Mouse (Mus musculus): ENCODE results near the gene Slc36a1. TPM values are rescaled to one million over a fixed set of nuclear protein-coding genes. Genes with fewer than 3 reads are reported as not detected.

Gene Slc36a1
- polyA plus RNA-seq, 1 experiment from 2014 or later = 1.6 TPM

DNA sequence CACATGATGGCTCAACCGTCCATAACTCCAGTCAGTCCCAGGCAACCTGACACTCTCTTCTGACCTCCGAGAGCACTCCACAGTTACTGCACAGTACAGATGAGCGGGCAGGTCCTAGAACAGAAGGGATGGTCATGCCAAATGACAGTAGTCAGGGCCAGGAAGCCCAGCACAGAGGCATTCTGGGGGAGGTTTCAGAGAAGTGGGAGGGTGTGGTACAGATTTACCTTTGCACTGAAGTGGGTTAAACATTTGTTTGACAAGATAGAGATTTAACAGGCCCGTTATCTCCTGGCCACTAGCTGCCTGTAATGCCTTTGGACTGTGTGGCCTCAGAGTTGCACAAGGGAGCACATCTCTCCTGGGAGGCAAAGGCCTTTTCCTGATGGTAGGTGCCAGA is 13.3 kb downstream of the Slc36a1 start:
- peaks cover 5% of the 10 kb centered on the region; the same call in 1 of the 2 replicates for H3K9me3 ChIP-seq (ENCODE audit: control insufficient read depth, low read length)
- WGBS = 65% methylated on average over 4 of the region's 4 CpGs
- H3K27me3 ChIP-seq (ENCODE audit: control insufficient read depth, insufficient read depth, low read length) = no peaks in the 10 kb centered on the region
- peaks cover 0 to 5% of the 10 kb centered on the region in 2 experiments; a peak in 1 of 4 replicates for H3K4me1 ChIP-seq (ENCODE audit: control insufficient read depth in 2 of 2, insufficient read depth in 2 of 2, low read length in 2 of 2)
- peaks cover 26% of the 10 kb centered on the region for H3K36me3 ChIP-seq (ENCODE audit: control insufficient read depth, insufficient read depth, low read length)
- H3K27ac ChIP-seq (replicated peaks in 1 of 2; ENCODE audit: control insufficient read depth in 1 of 2, insufficient read depth in 1 of 2, low read depth in 2 of 2, low read length in 2 of 2) = no peak overlapping the region
- H3K4me3 ChIP-seq (ENCODE audit: control insufficient read depth in 1 of 2, insufficient read depth in 1 of 2, low read depth in 1 of 2, low read length in 2 of 2) = no peak overlapping the region
- H3K4me2 ChIP-seq (ENCODE audit: low read length) = no peak overlapping the region
- no peak overlapping the region for H3K9ac ChIP-seq (ENCODE audit: low read length)
- ATAC-seq (ENCODE audit: insufficient number of reproducible peaks, insufficient read depth, low FRiP score, low read depth) = no peak

DNA sequence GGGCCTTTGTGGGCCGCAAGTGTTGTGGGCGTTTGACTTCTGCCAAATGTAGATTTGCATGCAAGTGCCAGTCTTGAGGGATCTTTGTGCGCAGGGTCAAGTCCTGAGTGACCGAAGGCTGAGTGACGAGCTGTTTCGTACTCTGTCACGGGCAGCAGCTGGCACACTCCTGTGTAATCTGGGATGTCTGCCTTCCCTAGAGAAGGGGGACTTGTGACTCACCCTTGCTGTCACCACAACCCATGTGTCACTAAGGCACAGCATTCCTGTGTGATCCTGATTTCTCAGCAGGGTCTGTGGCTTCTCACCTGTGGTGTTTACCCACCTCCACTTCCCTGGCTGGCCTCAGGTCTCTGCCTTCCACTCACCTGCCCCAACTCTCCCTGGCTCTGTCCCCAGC is 13.7 kb downstream of the Slc36a1 start:
- H3K9ac ChIP-seq (ENCODE audit: low read length) = no peak overlapping the region
- no peaks in the 10 kb centered on the region for H3K27me3 ChIP-seq (ENCODE audit: control insufficient read depth, insufficient read depth, low read length)
- WGBS = 49% methylated on average over 7 of the region's 7 CpGs
- peaks cover 26% of the 10 kb centered on the region for H3K36me3 ChIP-seq (ENCODE audit: control insufficient read depth, insufficient read depth, low read length)
- H3K4me3 ChIP-seq (ENCODE audit: control insufficient read depth in 1 of 2, insufficient read depth in 1 of 2, low read depth in 1 of 2, low read length in 2 of 2) = no peak overlapping the region
- ATAC-seq (ENCODE audit: insufficient number of reproducible peaks, insufficient read depth, low FRiP score, low read depth) = no peak
- H3K27ac ChIP-seq (replicated peaks in 1 of 2; ENCODE audit: control insufficient read depth in 1 of 2, insufficient read depth in 1 of 2, low read depth in 2 of 2, low read length in 2 of 2) = no peak overlapping the region
- H3K9me3 ChIP-seq (ENCODE audit: control insufficient read depth, low read length) = peaks cover 2% of the 10 kb centered on the region; the same call in 1 of the 2 replicates
- H3K4me2 ChIP-seq (ENCODE audit: low read length) = no peak overlapping the region
- peaks cover 0 to 5% of the 10 kb centered on the region in 2 experiments; a peak in 1 of 4 replicates for H3K4me1 ChIP-seq (ENCODE audit: control insufficient read depth in 2 of 2, insufficient read depth in 2 of 2, low read length in 2 of 2)

DNA sequence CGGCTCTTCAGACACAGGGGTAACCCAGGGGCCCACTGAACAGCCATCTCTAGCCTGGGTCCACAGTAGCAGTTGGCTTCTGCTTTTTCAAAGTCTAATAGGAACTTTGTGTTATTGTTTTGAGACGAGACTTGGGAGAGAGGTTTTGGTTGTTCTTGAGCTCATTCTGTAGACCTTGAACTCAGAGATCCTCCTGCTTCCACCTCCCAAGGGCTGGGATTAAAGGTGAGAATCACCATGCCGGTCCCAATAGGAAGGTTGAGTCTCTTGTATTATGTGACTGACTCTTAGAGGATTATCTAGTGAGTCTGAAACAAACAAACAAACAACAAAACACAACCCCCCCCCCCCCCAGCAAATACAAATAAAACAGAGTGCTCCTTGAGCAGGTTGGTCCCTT is 14.3 kb downstream of the Slc36a1 start:
- 90% methylated on average over 3 of the region's 3 CpGs for WGBS
- ATAC-seq (ENCODE audit: insufficient number of reproducible peaks, insufficient read depth, low FRiP score, low read depth) = no peak
- peaks cover 0 to 5% of the 10 kb centered on the region in 2 experiments; a peak in 1 of 4 replicates for H3K4me1 ChIP-seq (ENCODE audit: control insufficient read depth in 2 of 2, insufficient read depth in 2 of 2, low read length in 2 of 2)
- H3K27ac ChIP-seq (replicated peaks in 1 of 2; ENCODE audit: control insufficient read depth in 1 of 2, insufficient read depth in 1 of 2, low read depth in 2 of 2, low read length in 2 of 2) = no peak overlapping the region
- no peaks in the 10 kb centered on the region for H3K27me3 ChIP-seq (ENCODE audit: control insufficient read depth, insufficient read depth, low read length)
- peaks cover 30% of the 10 kb centered on the region for H3K36me3 ChIP-seq (ENCODE audit: control insufficient read depth, insufficient read depth, low read length)
- no peak overlapping the region for H3K4me3 ChIP-seq (ENCODE audit: control insufficient read depth in 1 of 2, insufficient read depth in 1 of 2, low read depth in 1 of 2, low read length in 2 of 2)
- no peak overlapping the region for H3K9ac ChIP-seq (ENCODE audit: low read length)
- no peaks in the 10 kb centered on the region for H3K9me3 ChIP-seq (ENCODE audit: control insufficient read depth, low read length)
- H3K4me2 ChIP-seq (ENCODE audit: low read length) = no peak overlapping the region

DNA sequence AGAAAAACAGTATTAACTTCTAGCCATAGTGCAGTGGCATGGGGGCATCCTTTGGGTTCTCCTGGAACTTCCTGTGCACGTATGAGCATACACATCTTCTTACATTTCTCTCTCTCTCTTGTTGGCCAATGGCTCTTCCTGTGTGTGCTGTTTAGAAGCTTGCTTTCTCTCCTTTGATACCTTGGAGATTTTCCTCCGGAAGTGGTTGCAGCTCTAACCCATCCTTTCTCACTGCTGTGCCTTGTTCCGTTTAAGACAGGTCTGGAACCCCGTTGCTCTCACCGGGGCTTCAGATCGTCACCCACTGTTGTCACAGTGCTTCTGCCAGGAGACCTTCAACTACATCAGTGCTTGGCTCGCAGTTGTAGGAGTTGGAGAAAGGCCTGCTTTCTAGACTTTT is 17.2 kb downstream of the Slc36a1 start:
- H3K36me3 ChIP-seq (ENCODE audit: control insufficient read depth, insufficient read depth, low read length) = peaks cover 50% of the 10 kb centered on the region
- no peak overlapping the region for H3K4me2 ChIP-seq (ENCODE audit: low read length)
- no peaks in the 10 kb centered on the region for H3K9me3 ChIP-seq (ENCODE audit: control insufficient read depth, low read length)
- H3K4me3 ChIP-seq (ENCODE audit: control insufficient read depth in 1 of 2, insufficient read depth in 1 of 2, low read depth in 1 of 2, low read length in 2 of 2) = no peak overlapping the region
- no peak overlapping the region for H3K27ac ChIP-seq (replicated peaks in 1 of 2; ENCODE audit: control insufficient read depth in 1 of 2, insufficient read depth in 1 of 2, low read depth in 2 of 2, low read length in 2 of 2)
- ATAC-seq (ENCODE audit: insufficient number of reproducible peaks, insufficient read depth, low FRiP score, low read depth) = no peak
- peaks cover 0 to 5% of the 10 kb centered on the region in 2 experiments; a peak in 1 of 4 replicates for H3K4me1 ChIP-seq (ENCODE audit: control insufficient read depth in 2 of 2, insufficient read depth in 2 of 2, low read length in 2 of 2)
- H3K27me3 ChIP-seq (ENCODE audit: control insufficient read depth, insufficient read depth, low read length) = no peaks in the 10 kb centered on the region
- 82% methylated on average over 7 of the region's 7 CpGs for WGBS
- H3K9ac ChIP-seq (ENCODE audit: low read length) = no peak overlapping the region

DNA sequence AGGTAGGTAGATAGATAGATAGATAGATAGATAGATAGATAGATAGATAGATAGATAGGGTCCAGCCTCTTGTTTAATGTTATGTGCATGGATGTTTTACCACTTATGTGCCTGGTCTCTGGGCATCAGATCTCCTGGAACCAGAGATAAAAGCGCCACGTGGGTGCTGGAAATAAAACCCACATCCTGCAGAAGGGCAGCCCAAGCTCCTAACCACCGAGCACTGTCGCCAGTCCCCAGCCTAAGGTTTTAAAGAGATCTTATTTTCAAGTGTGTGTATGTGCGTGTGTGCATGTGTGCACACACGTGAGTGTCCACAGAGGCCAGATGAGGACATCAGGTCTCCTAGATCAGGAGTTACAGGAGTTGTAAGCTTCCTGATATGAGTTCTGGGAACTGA is 26.9 kb downstream of the Slc36a1 start:
- H3K4me3 ChIP-seq (ENCODE audit: control insufficient read depth in 1 of 2, insufficient read depth in 1 of 2, low read depth in 1 of 2, low read length in 2 of 2) = no peak overlapping the region
- peaks cover 48% of the 10 kb centered on the region for H3K36me3 ChIP-seq (ENCODE audit: control insufficient read depth, insufficient read depth, low read length)
- 91% methylated on average over 6 of the region's 6 CpGs for WGBS
- no peak overlapping the region for H3K9ac ChIP-seq (ENCODE audit: low read length)
- no peaks in the 10 kb centered on the region for H3K4me1 ChIP-seq (ENCODE audit: control insufficient read depth in 2 of 2, insufficient read depth in 2 of 2, low read length in 2 of 2)
- ATAC-seq (ENCODE audit: insufficient number of reproducible peaks, insufficient read depth, low FRiP score, low read depth) = no peak
- H3K9me3 ChIP-seq (ENCODE audit: control insufficient read depth, low read length) = no peaks in the 10 kb centered on the region
- H3K27ac ChIP-seq (replicated peaks in 1 of 2; ENCODE audit: control insufficient read depth in 1 of 2, insufficient read depth in 1 of 2, low read depth in 2 of 2, low read length in 2 of 2) = no peak overlapping the region
- no peak overlapping the region for H3K4me2 ChIP-seq (ENCODE audit: low read length)
- H3K27me3 ChIP-seq (ENCODE audit: control insufficient read depth, insufficient read depth, low read length) = no peaks in the 10 kb centered on the region

DNA sequence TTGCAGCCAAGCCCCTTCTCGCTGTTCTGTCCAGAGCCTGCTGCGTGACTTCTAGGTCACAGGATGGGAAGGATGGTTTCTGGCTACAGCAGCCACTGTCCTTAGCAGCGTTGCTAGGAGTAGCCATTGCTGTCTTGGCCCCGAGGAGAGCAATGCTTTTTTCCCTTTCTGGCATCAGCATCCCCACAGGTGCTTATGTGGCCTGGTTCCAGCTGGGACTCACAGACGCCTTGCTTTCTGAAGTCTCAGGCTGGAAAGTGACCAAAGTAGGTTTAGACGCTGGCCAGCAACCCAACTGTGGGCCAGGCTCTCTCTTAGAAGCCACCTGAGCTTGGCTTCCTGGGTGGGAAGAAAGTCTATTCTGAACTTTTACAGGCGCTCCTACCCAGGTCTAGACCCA is 30.1 kb downstream of the Slc36a1 start:
- Histone ChIP-seq H3K4me2 (ENCODE audit: low read length) (no peak overlapping the region), H3K4me3 (ENCODE audit: control insufficient read depth in 1 of 2, insufficient read depth in 1 of 2, low read depth in 1 of 2, low read length in 2 of 2) (no peak overlapping the region), H3K9ac (ENCODE audit: low read length) (no peak overlapping the region), H3K27ac (replicated peaks in 1 of 2; ENCODE audit: control insufficient read depth in 1 of 2, insufficient read depth in 1 of 2, low read depth in 2 of 2, low read length in 2 of 2) (no peak overlapping the region), H3K4me1 (ENCODE audit: control insufficient read depth in 2 of 2, insufficient read depth in 2 of 2, low read length in 2 of 2) (no peaks in the 10 kb centered on the region), H3K27me3 (ENCODE audit: control insufficient read depth, insufficient read depth, low read length) (no peaks in the 10 kb centered on the region), H3K36me3 (ENCODE audit: control insufficient read depth, insufficient read depth, low read length) (peaks cover 31% of the 10 kb centered on the region), H3K9me3 (ENCODE audit: control insufficient read depth, low read length) (no peaks in the 10 kb centered on the region)
- no peak for ATAC-seq (ENCODE audit: insufficient number of reproducible peaks, insufficient read depth, low FRiP score, low read depth)
- 81% methylated on average over 7 of the region's 7 CpGs for WGBS

DNA sequence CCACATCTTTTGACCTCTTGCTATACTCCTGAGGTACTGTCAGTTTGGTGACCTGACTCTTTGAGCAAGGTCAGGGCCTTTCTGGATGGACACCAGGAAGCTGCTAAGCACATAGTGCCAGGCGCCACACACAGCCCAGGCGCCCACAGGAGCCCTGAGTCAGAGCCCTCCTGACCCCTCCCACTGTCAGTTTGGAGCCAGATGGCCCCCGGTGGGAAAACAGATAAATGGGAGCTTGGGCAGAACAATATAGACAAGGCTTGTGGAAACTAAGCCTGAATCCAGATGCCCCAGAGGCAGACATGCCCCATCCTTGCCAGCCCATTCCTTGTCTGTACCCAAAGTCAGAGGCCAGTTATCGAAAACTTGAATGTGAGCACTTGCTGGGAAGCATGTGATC is 30.6 kb downstream of the Slc36a1 start:
- no peak overlapping the region for H3K27ac ChIP-seq (replicated peaks in 1 of 2; ENCODE audit: control insufficient read depth in 1 of 2, insufficient read depth in 1 of 2, low read depth in 2 of 2, low read length in 2 of 2)
- no peaks in the 10 kb centered on the region for H3K9me3 ChIP-seq (ENCODE audit: control insufficient read depth, low read length)
- peaks cover 29% of the 10 kb centered on the region for H3K36me3 ChIP-seq (ENCODE audit: control insufficient read depth, insufficient read depth, low read length)
- H3K27me3 ChIP-seq (ENCODE audit: control insufficient read depth, insufficient read depth, low read length) = no peaks in the 10 kb centered on the region
- 65% methylated on average over 4 of the region's 4 CpGs for WGBS
- H3K4me2 ChIP-seq (ENCODE audit: low read length) = no peak overlapping the region
- ATAC-seq (ENCODE audit: insufficient number of reproducible peaks, insufficient read depth, low FRiP score, low read depth) = no peak
- H3K4me3 ChIP-seq (ENCODE audit: control insufficient read depth in 1 of 2, insufficient read depth in 1 of 2, low read depth in 1 of 2, low read length in 2 of 2) = no peak overlapping the region
- H3K9ac ChIP-seq (ENCODE audit: low read length) = no peak overlapping the region
- H3K4me1 ChIP-seq (ENCODE audit: control insufficient read depth in 2 of 2, insufficient read depth in 2 of 2, low read length in 2 of 2) = no peaks in the 10 kb centered on the region

DNA sequence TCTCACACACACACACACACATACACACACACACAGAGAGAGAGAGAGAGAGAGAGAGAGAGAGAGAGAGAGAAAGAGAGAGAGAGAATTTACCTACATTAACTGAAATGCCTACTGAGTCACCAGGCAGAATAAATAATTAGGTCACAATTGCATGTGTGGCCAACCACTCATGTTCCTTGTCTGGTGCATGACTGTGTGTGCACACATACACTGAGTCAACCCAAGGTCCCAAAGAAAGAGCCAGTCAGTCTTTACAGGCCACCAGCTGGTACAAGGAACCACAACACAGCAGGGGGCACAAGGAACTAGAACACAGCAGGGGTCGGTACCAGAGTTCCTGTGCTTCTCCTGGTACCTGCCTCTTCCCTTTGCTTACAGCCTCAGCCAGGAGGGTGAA is 32.7 kb downstream of the Slc36a1 start:
- 54% methylated on average over 1 of the region's 1 CpGs for WGBS
- Histone ChIP-seq H3K9ac (ENCODE audit: low read length) (no peak overlapping the region), H3K4me2 (ENCODE audit: low read length) (no peak overlapping the region), H3K9me3 (ENCODE audit: control insufficient read depth, low read length) (no peaks in the 10 kb centered on the region), H3K4me1 (ENCODE audit: control insufficient read depth in 2 of 2, insufficient read depth in 2 of 2, low read length in 2 of 2) (no peaks in the 10 kb centered on the region), H3K27ac (replicated peaks in 1 of 2; ENCODE audit: control insufficient read depth in 1 of 2, insufficient read depth in 1 of 2, low read depth in 2 of 2, low read length in 2 of 2) (no peak overlapping the region), H3K4me3 (ENCODE audit: control insufficient read depth in 1 of 2, insufficient read depth in 1 of 2, low read depth in 1 of 2, low read length in 2 of 2) (no peak overlapping the region), H3K27me3 (ENCODE audit: control insufficient read depth, insufficient read depth, low read length) (no peaks in the 10 kb centered on the region), H3K36me3 (ENCODE audit: control insufficient read depth, insufficient read depth, low read length) (peaks cover 21% of the 10 kb centered on the region)
- ATAC-seq (ENCODE audit: insufficient number of reproducible peaks, insufficient read depth, low FRiP score, low read depth) = no peak

Measured in heart, embryonic 14.5 days (tissue).